Mouse (Mus musculus): ENCODE results near the gene Tyrp1. TPM values are rescaled to one million over a fixed set of nuclear protein-coding genes. Genes with fewer than 3 reads are reported as not detected.

Tyrp1 gene
- polyA plus RNA-seq (2017; shearing (Covaris generic)): not detected

DNA sequence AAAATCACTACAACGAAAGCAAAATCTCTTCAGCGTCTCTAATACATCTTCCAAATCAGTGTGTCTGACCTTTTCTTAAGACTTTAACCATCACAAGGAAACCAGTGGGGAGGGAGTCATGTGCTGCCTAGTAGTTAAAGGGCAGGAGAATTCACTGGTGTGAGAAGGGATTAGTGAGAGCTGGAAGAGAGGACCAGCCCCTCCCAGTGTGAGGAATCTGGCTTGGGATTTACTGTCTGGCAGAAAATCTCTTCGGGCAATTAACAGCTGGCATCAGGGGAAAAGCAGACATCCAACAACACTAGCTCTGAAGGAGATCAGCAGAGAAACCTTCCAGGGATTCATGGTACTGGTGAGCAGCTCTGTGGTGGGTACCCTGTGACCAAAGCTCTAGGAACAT lies at the start of gene Tyrp1:
Gene Tyrp1, plus strand, starts transcription at position 74 of the 400 bp plus-strand sequence.

Other genes starting within 250 kb of the Tyrp1 start
- gene Lurap1l, start 76.5 kb downstream of the Tyrp1 start, polyA plus RNA-seq (2017; shearing (Covaris generic)): not detected

Measured in inflammation-experienced regulatory T-cells, adult 16 weeks (primary cell).